Mouse (Mus musculus) spleen, postnatal 4 days (tissue): ENCODE measurements around the gene Pde4d.

Source experiments
- DNase-seq, 2 experiments: peaks; one replicate each; pipeline ENCODE4 v3.0.0; 2022; ENCODE audit warnings: low spot score in 2 of 2

Pde4d gene

DNA sequence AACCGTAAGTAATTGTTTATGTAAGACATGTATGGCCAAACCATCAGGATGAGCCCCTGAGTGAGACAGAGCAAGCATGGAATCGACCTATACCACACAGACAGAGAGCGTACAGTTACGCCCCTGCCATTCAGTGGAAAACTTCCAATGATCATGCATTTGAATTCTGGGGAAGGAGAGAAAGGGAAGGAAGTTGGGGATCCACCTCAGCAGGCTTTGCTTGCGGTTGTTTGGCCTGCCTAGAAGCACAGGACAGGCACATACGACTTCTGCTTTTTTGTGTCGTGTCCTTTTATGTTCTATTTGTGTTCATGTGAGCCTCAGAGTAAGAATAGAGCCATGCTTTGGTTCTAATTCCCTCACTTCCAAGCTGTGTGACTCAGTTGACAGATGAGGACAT lies 849.1 kb downstream of the Pde4d start:
- no peak for DNase-seq

DNA sequence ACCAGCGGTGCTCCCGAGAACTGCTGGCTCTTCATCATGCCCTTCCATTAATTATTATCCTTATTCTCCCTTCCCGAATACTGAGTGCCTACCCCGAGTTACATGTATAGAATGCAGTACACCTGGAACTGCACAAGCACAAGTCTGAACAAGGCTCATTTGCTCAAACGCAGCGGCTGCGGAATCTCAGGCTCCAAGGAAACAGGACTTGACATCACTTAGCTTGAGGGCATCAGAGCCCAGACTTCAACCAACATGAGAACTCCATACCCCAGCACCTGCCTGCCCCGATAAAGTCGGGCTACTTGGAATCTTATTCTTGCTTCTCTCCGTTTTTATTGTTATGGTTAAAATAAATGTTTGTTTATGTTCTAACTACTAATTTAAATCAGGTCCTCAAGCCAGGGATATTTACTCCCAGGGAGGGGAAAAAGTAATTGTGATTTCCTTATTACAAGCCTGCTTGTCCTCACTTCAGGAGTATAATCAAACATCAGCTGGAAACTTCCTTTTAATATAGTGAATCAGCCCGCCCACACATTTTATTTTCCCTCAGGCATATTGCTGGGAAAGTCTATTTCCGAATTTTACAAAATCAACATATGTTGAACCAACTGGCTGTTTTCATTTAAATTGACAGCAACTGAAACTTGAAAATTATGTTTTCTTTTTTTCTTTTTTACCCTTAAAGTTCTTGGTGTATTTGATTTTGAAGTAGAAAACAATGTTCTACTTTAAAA lies 849.9 kb downstream of the Pde4d start:
- DNase-seq, result no peak

DNA sequence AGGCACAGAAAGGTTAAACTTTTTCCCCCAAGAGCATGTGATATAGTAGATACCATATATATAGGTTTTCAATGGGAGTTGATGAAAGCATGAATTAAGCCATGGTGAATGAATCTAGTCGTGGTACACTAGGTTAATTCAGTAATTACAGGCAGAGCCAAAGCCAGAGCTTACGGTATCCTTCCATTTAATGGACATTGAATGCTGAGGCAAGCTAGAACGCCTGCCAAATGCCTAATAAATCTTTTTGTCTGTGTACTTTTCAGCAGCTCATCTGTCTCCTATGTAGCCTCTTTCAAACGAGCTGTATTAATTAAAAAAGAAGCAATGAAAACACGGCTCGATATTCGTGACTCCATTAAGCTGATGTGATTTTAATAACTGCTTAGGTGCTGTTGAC lies 862.8 kb downstream of the Pde4d start:
- no peak for DNase-seq

DNA sequence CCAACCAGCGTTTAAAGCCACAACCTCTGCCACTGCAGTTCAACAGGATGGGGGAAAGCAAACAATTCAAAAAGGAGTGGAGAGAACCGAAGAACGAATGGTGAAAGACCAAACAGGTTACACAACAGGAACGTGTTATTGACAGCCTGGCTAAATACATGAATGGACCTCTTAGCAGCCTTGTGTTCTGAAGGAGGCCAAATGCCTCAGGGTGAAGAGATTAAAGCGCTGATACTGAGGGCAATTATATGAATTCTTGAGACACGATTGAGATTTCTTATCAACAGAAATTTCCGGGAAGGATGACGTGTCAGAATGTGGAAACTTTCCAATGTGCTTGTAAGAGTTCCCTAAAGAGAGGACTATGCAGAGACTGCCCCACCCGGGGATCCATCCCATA lies 865.9 kb downstream of the Pde4d start:
- DNase-seq, result no peak

DNA sequence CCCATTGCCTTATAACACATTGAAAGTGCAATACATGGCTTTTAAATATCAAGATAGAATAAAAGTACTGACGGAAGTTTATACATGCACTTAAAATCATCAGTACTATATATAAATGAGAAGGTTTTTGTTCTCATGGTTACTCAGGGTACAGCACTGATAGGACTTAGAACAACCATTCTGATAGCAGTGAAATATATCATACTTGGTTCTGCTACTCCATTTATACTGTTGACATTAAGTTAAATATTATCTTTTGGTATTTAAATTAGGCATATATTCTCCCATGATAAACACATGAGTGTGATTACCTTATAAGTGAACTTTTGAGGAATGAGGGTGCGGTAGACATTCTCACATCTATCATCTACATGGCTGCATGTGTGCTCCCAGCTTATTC lies 867.9 kb downstream of the Pde4d start:
- DNase-seq, result no peak

DNA sequence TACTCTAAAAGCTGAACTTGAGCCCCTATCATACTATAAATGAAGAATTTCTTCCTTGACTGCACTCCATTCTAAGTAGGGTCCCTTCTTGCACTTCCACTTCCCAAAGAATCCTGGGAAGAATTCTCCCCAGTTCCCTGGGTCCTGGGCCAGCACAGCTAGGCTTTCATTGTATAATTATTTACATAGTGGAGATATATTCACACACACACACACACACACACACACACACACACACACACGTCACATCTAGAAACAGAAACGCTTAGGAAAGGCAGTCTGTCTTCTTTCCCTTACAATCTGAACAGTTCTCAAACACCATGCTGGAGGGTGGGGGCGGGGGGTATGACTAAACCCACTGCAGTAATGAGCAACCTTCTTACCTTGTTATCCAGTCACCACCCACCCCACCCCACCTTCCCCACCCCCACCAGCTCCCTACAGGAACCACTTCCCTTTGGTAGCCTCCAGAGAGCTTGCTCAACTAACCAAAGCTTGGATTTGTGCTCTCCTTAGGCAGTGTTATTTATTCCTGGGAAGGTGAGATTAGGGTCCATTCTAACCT lies 868.8 kb downstream of the Pde4d start:
- no peak for DNase-seq

DNA sequence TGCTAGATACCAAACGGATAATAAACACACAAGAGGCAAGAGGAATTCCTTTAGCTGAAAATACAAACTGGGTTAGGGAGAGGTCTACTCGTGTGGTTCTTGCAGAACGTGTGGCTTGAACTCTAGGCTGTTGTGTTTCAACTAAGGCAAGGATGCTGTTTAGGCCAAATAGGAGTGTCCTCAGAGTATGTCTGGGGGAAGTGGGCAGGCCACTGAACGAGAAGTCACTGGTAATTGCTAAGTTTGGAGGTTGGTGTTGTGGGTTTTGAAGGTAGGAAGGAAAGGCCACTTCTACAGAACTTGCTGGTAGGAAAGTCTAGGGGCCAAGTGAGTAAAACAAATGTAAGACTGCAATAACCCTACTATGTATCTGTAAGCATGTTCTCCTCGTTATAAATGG lies 876.3 kb downstream of the Pde4d start:
- DNase-seq, result no peak

DNA sequence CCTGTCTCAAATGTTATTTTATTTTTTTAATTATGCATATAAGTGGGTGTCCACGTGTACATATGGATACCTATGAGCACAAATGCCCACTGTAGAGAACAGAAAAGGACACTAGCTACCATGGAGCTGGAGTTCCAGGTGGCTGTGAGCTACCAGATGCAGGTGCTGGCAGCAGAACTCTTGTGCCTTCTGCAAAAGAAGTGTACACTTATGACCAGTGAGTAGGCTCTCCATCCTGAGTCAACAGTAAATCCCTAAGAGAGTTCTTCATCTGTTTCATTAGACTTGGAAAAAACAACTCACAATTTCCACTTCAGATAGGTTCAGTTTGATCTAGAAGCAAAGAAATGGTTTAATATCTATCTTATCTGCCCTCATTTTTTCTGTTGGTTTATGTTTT lies 881.8 kb downstream of the Pde4d start:
- no peak for DNase-seq

DNA sequence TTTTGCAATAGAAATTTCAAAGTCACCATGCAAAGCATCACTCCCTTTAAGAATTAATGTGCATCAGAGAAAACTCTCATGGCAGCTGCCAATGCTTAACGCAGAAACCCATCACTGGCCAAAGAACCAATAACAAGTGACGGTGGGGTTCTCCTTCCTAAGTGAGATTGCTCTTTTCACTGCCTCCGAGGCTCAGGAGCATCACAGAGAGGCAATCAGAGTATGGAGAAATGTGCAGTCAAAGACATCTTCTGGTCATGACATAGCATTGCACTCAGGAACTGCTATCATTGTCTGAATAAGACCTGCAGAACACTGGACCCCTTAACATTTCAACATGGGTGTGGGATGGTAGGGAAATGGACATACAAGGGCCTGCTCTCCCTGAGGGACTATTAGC lies 892.2 kb downstream of the Pde4d start:
- no peak for DNase-seq

DNA sequence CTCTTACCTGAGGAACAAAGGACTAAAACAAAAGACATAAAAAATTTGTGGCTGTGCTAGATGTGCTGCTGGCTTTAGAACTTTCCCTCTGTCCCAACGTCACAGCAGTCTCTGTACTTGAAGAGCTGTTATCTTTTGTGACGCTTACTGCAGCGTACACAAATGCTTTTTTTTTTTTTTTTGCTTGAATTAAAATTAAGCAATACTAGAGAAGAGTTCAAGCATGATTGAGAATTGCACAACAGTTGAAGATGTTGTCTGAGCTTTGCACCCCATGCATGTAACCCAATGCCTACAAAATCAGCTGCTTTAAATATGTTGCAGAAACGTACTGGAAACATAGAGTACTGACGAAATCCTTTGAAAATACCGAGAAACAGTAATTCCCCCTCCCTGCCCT lies 892.7 kb downstream of the Pde4d start:
- DNase-seq, result no peak

DNA sequence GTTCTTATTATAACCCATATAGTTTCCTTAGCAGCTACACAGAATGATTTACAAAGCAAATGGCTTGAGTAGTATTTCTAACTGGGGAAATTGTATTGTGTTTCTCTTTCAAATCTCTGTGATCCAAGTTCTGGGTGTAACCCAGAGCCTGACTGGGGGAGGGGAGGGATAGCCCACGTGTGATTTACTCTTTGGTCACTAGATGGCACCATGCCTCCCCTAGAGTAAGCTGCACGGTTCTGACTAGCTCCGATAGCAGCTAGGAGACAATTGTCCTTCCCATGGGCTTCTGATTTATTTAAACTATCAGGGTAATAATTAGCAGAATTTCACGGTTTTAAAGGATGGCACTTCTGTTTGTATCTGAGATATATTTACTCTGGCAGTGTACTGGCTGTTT lies 893.8 kb downstream of the Pde4d start:
- DNase-seq, result peak; percentile 33 to 69

DNA sequence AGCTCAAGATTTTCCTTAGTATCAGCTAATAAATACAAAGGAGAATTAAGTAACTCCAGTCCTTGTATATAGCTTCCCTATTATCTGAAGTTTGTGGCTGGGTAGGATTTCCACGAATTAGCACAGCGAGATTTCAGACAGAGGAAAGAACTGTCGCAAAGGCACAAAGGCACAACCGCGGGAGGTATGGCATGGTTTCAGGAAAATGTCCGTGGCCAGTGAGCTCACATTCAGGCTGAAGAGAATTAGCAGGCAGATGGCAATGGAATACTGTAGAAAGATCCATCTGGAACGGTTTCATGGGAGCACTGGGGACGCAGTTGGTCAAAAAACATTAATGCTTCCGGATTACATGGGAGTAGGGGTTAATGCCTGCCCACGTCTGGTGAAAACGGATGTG lies 898.0 kb downstream of the Pde4d start:
- no peak for DNase-seq

DNA sequence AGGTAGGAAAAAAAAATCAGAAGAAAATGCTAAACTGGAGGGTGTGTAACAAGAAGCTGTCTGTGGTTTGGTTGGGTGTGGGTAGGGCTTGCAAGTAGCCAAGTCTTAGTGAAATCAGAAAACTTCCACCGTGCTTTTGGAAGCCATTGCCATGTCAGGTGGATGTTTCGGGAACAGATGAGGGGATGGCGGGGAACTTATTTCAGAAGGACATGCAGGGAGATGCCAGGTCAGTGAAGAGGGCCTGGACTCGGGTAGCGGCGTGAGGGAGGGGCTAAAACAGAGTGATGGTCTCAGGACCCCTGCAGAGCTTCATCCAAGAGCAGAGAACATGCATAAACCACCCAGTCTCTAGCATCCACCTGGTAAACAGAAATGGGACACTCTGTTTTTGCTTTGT lies 898.6 kb downstream of the Pde4d start:
- DNase-seq, result no peak

DNA sequence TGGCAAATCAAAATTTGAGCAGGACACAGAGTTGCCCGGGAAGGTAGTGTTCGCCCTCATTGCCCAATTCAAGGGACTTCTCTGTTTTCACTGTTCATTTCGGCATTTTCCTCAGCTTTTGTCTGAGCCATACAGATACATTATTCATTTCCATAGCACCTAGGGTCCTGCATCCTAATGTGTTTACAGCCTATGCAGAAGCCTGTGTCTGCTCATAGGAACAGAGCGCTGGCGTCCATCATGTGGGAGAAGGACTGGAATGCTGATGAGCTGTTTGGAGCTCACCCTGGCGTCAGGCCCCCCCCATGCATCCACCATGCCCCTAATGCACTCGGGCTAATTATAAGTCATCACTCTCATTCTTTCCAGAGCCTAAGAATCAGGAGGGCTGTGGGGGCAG lies 900.4 kb downstream of the Pde4d start:
- no peak for DNase-seq

DNA sequence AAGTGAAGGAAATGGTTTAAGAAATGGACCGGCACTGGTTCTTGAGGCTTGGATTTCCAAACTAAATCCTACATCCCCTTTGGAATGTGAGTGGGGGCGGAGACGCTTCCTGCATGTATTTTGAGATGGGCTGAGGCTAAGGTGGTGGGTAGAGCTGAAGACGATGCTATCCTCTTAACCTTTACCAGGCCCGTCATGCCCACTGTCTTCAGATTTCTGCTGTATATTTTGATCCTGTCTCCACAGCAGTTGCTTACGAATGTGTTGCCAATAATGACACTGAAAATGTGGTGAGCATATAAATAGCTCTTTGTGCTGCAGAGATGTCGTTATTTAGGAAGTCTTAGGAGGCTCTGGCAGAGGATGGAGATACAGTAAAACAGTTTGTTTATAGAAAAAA lies 904.3 kb downstream of the Pde4d start:
- no peak for DNase-seq

DNA sequence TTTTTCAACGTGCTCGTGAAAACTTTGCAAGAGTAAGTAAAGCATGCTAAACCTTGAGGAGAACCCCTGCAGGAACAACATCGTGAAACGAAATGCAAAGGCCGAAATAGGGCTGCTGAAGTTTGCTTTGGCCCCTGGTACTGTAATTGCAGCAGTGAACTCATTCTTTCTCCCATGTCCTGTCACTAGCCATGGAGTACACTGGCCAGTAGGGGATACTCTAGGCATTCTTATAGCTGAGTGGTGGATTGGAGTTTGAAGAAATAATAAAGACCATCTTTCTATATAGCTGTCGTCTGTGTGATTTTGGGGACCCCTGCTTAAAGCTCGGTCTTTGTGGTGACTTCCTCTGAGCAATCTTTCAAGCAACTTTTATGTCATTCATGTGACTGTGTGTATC lies 906.5 kb downstream of the Pde4d start:
- DNase-seq, result no peak

DNA sequence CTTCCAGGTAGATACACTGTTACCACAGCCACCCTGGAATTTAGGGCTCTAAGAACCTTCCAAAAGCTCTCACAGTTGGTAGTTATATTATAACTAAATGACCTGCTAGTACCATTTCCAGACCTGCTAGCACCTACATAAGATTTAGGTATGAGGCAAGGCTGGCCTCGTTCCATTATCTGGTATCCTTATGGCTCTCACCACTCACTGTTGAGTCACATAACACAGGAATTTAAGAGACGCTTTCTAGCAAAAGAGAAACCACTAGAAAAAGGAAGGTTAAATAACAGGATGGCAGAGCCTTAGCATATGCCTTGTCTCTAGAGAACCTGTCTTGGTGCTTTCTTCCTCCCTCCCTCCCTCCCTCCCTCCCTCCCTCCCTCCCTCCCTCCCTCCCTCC lies 910.2 kb downstream of the Pde4d start:
- no peak for DNase-seq

DNA sequence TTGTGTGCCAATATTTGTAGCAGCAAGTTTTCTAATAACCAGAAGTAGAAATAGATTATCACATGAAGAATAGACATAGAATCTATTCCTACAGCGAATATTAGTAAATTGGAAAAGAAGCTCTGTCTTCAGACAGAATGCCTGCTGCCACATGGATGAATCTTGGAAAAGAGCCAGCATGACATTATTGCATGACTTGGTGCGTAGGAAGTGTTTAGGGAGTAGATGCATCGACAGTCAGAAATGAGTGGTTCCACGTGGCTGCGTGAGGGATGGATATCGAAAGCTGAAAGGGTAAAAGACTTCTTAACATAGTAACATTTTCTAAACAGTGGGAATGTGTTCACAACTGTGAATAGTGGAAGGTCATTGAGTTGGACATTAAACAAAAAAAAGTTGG lies 912.6 kb downstream of the Pde4d start:
- DNase-seq, result no peak

DNA sequence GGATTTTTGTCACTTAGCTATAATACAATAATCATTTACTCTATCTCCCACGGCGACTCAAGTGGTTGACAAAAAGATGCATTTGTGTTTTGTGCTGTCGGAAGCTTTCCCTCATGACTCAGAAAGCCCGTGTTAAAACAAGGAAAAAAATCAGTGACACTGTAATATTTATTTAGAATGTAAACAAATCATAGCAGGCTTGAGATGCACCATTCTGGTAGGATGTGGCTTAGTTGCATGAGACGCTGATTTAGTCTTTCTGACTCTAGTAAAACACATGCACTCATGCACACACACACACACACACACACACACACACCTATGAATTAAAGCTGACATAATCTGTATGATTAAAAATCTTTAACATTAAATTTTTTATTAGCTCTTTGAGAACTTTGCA lies 924.7 kb downstream of the Pde4d start:
- no peak for DNase-seq

DNA sequence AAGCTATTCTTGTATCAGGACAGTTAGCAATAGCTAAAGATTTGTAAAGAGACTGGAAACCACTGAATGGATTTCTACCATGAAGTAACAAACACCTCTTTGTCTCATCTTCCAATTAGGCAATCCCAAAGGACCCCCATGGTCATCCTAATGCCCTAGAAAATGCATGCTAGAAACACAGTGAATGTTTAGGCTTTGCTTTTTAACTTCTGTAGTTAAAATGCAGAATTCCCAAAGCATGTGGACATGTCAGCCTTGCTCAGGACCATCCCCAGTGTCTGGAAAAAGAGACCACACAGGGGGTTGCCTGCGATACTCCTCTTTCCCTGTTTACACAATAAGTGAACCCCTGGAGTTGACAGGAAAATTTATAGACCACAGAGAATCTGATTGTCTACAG lies 926.9 kb downstream of the Pde4d start:
- no peak for DNase-seq

DNA sequence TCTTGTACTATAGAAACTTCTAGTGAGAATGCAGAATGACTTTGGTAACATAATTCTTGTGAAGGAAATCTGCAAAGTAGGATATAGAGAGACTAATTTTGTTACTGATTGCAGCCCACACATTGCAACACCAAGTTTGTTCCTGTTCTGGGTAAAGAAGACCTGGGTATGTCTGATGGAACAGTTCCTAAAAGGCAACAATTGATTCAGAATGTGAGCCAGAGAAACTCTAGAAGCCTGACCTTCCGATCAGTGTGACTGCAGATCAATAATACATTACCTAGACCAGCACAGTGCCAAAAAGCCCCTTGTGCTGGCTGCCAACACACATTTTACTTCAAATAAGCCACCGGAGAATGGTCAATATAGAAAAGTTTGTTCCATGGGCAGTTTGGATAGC lies 930.4 kb downstream of the Pde4d start:
- DNase-seq, result no peak

DNA sequence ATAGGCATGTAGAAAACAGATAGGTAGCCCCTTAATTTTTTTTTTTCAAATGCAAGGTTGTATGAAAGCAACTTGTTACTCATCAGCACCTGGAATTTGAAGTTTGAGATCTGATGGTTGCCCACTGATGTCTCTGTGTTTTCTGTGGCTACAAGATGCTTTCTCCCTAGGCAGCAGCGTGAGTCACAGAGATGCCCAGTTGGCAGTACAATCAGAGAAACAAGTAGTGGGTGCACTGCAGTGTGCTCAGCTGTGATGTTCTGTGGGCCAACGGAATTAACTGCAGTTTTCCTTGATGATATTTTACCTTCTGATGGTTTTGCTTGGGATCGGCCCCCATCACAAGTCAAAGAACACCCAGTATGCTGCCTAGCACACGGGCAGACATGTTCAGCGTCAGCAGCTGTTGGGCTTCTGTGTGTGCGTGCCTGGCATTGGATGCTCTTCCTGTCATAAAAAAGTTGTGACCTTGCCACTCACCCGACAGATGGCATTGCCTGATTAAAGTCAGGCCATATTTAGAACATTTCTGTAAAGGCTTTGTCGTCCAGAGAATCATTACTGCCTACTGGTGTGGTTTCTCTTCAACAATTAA lies 939.0 kb downstream of the Pde4d start:
- no peak for DNase-seq

DNA sequence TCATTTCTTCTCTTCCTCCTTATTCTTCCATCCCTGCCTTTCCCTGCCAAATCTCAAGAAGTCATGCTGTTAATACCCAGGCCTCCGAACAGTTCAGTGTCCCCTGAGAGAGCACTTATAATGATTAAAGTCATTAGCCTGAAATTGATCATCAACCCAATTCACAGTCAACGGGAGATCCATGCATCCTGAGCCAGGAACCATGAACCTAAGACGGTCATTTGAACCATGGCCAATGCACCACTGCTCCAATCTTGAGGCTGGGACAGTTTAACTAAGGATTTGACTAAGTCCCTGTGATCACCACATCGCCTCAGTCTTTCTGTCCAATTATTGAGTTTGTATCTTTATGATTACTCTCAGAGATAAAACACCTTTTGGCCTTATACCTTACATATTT lies 952.6 kb downstream of the Pde4d start:
- DNase-seq, result no peak

DNA sequence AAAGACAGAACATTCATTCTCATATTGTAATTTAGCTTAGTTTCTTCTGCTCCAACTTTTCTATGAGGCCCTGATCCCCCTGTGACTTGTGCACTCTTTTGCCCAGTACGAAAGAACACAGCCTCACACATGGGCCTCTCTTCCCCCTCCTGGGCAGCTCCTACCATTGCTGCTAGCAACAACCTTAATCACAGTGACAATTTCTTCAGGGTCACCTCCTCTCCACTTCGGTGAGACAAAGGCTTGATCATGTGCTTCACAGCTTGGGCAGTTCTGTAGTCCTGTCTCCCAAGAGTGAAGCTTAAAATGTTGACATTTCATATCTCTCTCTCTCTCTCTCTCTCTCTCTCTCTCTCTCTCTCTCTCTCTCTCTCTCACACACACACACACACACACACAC lies 953.2 kb downstream of the Pde4d start:
- DNase-seq, result no peak
